Mouse (Mus musculus): ENCODE results near the gene Slco1a6. TPM values are rescaled to one million over a fixed set of nuclear protein-coding genes. Genes with fewer than 3 reads are reported as not detected.
"Not testable (repeated sequence)": the region's sequence is repeated elsewhere in the genome, so short reads cannot be mapped to it uniquely, and the experiment has no call there.

Gene Slco1a6
- polyA plus RNA-seq, 1 experiment from 2014 or later: not detected

- 92% methylated on average over 2 of the region's 2 CpGs for WGBS
- Histone ChIP-seq H3K9me3 (no peaks in the 10 kb centered on the region), H3K27ac (no peak overlapping the region), H3K4me1 (replicated peaks) (no peaks in the 10 kb centered on the region), H3K36me3 (no peaks in the 10 kb centered on the region), H3K4me3 (replicated peaks) (no peak overlapping the region), H3K4me2 (replicated peaks) (no peak overlapping the region), H3K9ac (no peak overlapping the region), H3K27me3 (replicated peaks) (no peaks in the 10 kb centered on the region)
- no peak for ATAC-seq
Observed at GRCm38 (mm10) chr6:142161171-142161570, 47.1 kb downstream of the Slco1a6 start.

DNA sequence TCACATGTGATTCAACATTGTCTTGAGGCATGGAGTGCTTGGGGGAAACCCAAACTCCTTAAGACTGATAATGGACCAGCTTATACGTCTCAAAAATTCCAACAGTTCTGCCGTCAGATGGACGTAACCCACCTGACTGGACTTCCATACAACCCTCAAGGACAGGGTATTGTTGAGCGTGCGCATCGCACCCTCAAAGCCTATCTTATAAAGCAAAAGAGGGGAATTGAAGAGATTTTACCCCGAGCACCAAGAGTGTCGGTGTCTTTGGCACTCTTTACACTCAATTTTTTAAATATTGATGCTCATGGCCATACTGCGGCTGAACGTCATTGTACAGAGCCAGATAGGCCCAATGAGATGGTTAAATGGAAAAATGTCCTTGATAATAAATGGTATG, 54.2 kb downstream of the Slco1a6 start:
- H3K27ac ChIP-seq; H3K27me3 ChIP-seq (replicated peaks); H3K4me2 ChIP-seq (replicated peaks); H3K36me3 ChIP-seq; ATAC-seq; H3K4me3 ChIP-seq (replicated peaks); H3K9me3 ChIP-seq; H3K4me1 ChIP-seq (replicated peaks); H3K9ac ChIP-seq: not testable (repeated sequence)
- WGBS: 95% methylated on average over 5 of the region's 10 CpGs

DNA sequence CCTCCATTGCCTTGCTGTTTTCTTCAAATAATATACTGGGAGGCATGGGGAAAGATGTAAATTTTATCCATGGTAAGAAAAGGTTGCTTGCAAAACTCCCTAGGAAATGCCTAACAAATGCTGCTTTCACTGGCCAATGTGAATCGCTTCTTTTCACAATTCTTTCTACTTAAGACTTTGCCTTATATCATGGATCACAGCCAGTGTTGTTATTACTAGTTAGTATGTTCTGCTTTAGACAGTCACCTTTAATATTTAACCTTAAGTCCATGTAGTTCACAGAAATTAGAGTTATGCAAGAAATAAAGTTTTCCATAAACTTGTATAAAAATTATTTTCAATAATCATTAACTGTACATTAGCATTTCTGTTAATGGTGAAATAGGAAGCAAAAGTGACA, 60.0 kb downstream of the Slco1a6 start:
- Histone ChIP-seq H3K9ac (no peak overlapping the region), H3K4me2 (replicated peaks) (no peak overlapping the region), H3K4me1 (replicated peaks) (no peaks in the 10 kb centered on the region), H3K9me3 (no peaks in the 10 kb centered on the region), H3K27ac (no peak overlapping the region), H3K4me3 (replicated peaks) (no peak overlapping the region), H3K27me3 (replicated peaks) (no peaks in the 10 kb centered on the region), H3K36me3 (no peaks in the 10 kb centered on the region)
- WGBS: 87% methylated on average over 1 of the region's 1 CpGs
- ATAC-seq: no peak

DNA sequence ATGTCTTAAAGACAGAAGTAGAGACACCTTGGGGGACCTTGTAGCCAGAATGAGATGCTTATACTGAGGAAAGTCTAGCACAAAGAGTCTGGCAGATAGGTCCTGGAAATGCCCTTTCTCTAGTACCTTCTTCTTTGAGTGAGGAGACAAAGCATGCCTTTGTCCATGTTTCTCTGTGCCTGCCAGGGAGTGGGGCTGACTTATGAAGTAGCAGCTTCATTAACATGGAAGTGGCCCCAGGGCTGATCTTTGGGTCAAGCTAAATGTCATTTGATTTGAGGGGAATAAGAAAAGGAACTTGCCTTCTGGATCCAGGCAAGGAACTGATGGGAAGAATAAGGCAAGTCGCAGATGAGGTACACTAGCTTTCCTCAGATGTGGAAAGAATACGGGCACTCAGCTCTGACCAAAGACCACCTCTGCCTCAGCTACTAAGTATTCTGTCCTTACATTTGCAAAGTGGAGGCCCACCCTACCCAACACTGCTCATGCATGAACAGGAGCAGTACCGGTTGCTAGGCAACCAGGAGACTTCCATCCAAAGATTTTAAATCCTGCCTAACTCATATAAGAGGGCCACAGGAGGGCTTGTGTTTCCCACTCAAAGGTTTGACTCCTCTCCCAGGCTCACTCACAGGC, 96.5 kb downstream of the Slco1a6 start:
- WGBS: 84% methylated on average over 3 of the region's 3 CpGs
- no peak overlapping the region for H3K27ac ChIP-seq
- ATAC-seq: no peak
- H3K36me3 ChIP-seq: no peaks in the 10 kb centered on the region
- no peak overlapping the region for H3K9ac ChIP-seq
- no peaks in the 10 kb centered on the region for H3K27me3 ChIP-seq (replicated peaks)
- no peak overlapping the region for H3K4me3 ChIP-seq (replicated peaks)
- H3K4me2 ChIP-seq (replicated peaks): no peak overlapping the region
- H3K4me1 ChIP-seq (replicated peaks): no peaks in the 10 kb centered on the region
- no peaks in the 10 kb centered on the region for H3K9me3 ChIP-seq

GRCm38 (mm10) chr6:142091126-142091525, 117.2 kb downstream of the Slco1a6 start:
- no peak overlapping the region for H3K9ac ChIP-seq

GRCm38 (mm10) chr6:142058281-142058680, 150.0 kb downstream of the Slco1a6 start:
- H3K4me3 ChIP-seq (replicated peaks); H3K36me3 ChIP-seq; H3K4me2 ChIP-seq (replicated peaks); ATAC-seq; H3K9ac ChIP-seq; H3K4me1 ChIP-seq (replicated peaks); H3K27ac ChIP-seq; H3K27me3 ChIP-seq (replicated peaks); H3K9me3 ChIP-seq: not testable (repeated sequence)
- 85% methylated on average over 3 of the region's 3 CpGs for WGBS

More at GRCm38 (mm10) chr6:142091126-142091525, 117.2 kb downstream of the Slco1a6 start:
- Histone ChIP-seq H3K9me3 (no peaks in the 10 kb centered on the region), H3K27me3 (replicated peaks) (no peaks in the 10 kb centered on the region), H3K4me2 (replicated peaks) (no peak overlapping the region), H3K27ac (no peak overlapping the region), H3K4me1 (replicated peaks) (no peaks in the 10 kb centered on the region), H3K4me3 (replicated peaks) (no peak overlapping the region), H3K36me3 (no peaks in the 10 kb centered on the region)
- 81% methylated on average over 3 of the region's 3 CpGs for WGBS
- ATAC-seq: no peak

DNA sequence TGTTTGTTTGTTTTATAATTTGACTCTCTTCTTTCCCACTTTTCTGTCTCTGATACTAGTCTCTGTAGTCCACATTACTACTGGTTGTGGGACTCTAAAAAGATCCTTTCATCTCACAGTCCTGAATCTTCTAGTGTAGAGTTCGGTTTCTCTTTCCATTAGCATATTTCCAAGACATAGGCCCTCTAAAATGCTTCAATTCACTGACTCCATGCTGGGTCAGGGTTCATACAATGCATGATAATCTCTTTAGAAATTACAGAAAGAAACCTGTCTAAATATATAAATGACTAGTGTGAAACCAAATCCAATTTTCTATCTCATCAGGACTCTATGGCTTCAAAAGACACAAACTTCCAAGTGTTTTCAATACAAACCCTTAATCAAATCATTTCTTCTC, 160.6 kb downstream of the Slco1a6 start:
- H3K4me2 ChIP-seq (replicated peaks): no peak overlapping the region
- H3K4me1 ChIP-seq (replicated peaks): no peaks in the 10 kb centered on the region
- H3K9me3 ChIP-seq: no peaks in the 10 kb centered on the region
- H3K27ac ChIP-seq: no peak overlapping the region
- H3K9ac ChIP-seq: no peak overlapping the region
- WGBS: 80% methylated on average over 1 of the region's 1 CpGs
- ATAC-seq: no peak
- no peaks in the 10 kb centered on the region for H3K36me3 ChIP-seq
- no peak overlapping the region for H3K4me3 ChIP-seq (replicated peaks)
- no peaks in the 10 kb centered on the region for H3K27me3 ChIP-seq (replicated peaks)

DNA sequence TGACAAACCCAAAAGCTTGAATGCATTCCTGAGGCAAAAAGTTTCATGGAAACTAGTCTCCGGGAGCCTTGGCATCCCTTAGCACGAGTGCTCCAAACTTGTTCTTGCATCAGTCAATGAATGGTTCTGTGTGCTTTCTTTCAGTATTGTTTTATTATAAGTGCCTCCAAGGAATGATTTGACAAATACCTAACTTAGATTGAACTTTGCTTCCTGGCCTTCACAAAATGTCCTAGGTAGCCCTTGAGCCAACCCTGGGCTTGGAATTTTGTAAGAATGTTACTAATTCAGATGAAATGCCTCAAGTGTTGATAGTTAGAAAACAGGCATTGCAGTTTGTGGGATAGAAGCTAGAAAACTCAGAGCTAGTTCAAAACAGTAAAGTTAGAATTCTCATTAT, 162.6 kb downstream of the Slco1a6 start:
- Histone ChIP-seq H3K27me3 (replicated peaks) (no peaks in the 10 kb centered on the region), H3K4me1 (replicated peaks) (no peaks in the 10 kb centered on the region), H3K9ac (no peak overlapping the region), H3K9me3 (no peaks in the 10 kb centered on the region), H3K4me2 (replicated peaks) (no peak overlapping the region), H3K36me3 (no peaks in the 10 kb centered on the region), H3K27ac (no peak overlapping the region), H3K4me3 (replicated peaks) (no peak overlapping the region)
- WGBS: 94% methylated on average over 2 of the region's 2 CpGs
- ATAC-seq: no peak

DNA sequence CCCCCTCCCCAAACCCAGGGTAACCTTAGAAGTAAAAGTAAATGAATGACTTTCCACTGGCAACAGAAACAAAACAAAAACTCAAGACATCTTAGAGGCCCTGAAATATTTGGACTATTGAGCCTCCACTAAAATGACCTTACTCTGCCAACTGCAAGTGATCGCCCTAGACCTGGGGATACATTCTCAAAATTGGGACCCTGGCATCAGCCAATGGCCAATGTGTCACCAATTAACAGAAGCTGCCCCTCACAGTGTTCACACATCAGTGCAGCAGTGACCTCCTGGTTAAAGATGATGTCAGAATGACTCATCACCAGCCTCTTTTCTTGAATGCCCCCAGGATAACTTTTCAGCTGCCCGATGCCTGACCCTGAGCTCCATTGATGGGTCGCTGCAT, 166.4 kb downstream of the Slco1a6 start:
- no peak overlapping the region for H3K27ac ChIP-seq
- H3K9ac ChIP-seq: no peak overlapping the region
- H3K4me2 ChIP-seq (replicated peaks): no peak overlapping the region
- no peak for ATAC-seq
- no peaks in the 10 kb centered on the region for H3K27me3 ChIP-seq (replicated peaks)
- no peak overlapping the region for H3K4me3 ChIP-seq (replicated peaks)
- H3K4me1 ChIP-seq (replicated peaks): no peaks in the 10 kb centered on the region
- no peaks in the 10 kb centered on the region for H3K36me3 ChIP-seq
- 81% methylated on average over 3 of the region's 3 CpGs for WGBS
- no peaks in the 10 kb centered on the region for H3K9me3 ChIP-seq

- peak; percentile 47; the same call in 1 of the 2 replicates for ATAC-seq
- Histone ChIP-seq H3K4me2 (replicated peaks) (no peak overlapping the region), H3K27me3 (replicated peaks) (no peaks in the 10 kb centered on the region), H3K36me3 (no peaks in the 10 kb centered on the region), H3K9ac (no peak overlapping the region), H3K4me1 (replicated peaks) (no peaks in the 10 kb centered on the region), H3K27ac (no peak overlapping the region), H3K9me3 (no peaks in the 10 kb centered on the region), H3K4me3 (replicated peaks) (no peak overlapping the region)
- 41% methylated on average over 16 of the region's 16 CpGs for WGBS
Observed at GRCm38 (mm10) chr6:142040306-142041175, 167.8 kb downstream of the Slco1a6 start.

GRCm38 (mm10) chr6:142035771-142036170, 172.6 kb downstream of the Slco1a6 start:
- no peaks in the 10 kb centered on the region for H3K27me3 ChIP-seq (replicated peaks)
- H3K4me1 ChIP-seq (replicated peaks): no peaks in the 10 kb centered on the region
- no peak for ATAC-seq
- H3K27ac ChIP-seq: no peak overlapping the region
- no peaks in the 10 kb centered on the region for H3K9me3 ChIP-seq
- no peak overlapping the region for H3K9ac ChIP-seq
- no peaks in the 10 kb centered on the region for H3K36me3 ChIP-seq
- H3K4me2 ChIP-seq (replicated peaks): no peak overlapping the region
- H3K4me3 ChIP-seq (replicated peaks): no peak overlapping the region
- WGBS: 77% methylated on average over 2 of the region's 2 CpGs

Data from intestine, embryonic 15.5 days (tissue).